Mouse (Mus musculus): ENCODE measurements around the gene Mcpt1.
"Not testable (repeated sequence)": the region's sequence is repeated elsewhere in the genome, so short reads cannot be mapped to it uniquely, and the experiment has no call there.

DNA sequence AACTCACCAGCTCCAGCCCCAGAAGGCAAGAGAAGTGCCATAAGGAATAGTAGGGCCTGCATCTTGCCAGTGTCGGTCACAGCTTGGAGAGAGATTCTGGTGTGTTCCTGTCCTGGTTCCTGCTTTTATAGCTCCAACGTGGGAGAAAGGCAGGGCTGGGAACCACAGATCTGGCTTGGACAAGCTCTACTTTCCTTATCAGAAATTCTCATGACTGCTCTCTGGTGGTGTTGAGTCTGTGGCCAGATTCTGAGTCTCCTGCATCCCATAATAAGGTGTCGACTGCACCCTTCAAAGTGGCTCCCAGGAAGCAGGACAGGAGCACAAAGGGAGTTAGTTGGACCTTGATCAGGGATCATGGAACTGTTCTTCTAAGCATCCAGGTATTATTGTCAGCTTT, 44.4 kb downstream of the Mcpt1 start, which contains the start of gene Mcpt4:
- not testable (repeated sequence) for TF ChIP-seq POLR2A (IDR thresholded peaks at IDR 0.05; ENCODE audit: borderline replicate concordance, low read depth, low read length); CTCF (IDR thresholded peaks at IDR 0.05; ENCODE audit: low read depth, low read length)

Data from bone marrow macrophage, adult 2 months (primary cell).